Mouse (Mus musculus) left cerebral cortex, postnatal 14 days (tissue): ENCODE measurements around the gene Cdkn2aipnl. TPM values are rescaled to one million over a fixed set of nuclear protein-coding genes. Genes with fewer than 3 reads are reported as not detected.

ENCODE experiments used
- DNase-seq, 2 experiments: peaks; one replicate each; pipeline ENCODE4 v3.0.0; 2021 to 2022; ENCODE audit warnings: low spot score in 2 of 2, mixed read lengths in 1 of 2
- intact Hi-C: fragments of 180-260 bp; cut with DNase I; formaldehyde crosslinking; loops from one replicate; pipeline ENCODE4 v1.15.1; 2025
- long read RNA-seq, 2 experiments: library from polyadenylated mRNA; stranded (forward); transcript quantifications; one replicate each; pipeline ENCODE4 v2.0.0; 2021
- total RNA-seq, 2 experiments: library from RNA; stranded (reverse); gene quantifications; 2 replicates each; pipeline ENCODE4 v1.2.3; 2021

Gene Cdkn2aipnl
- 10 to 100 TPM; 32.8 to 32.9 TPM for total RNA-seq
- long read RNA-seq, experiment 1, transcript Cdkn2aipnl-201 (3 exons, 1,832 nt), result major isoform, 23 of 31 reads
- long read RNA-seq, experiment 1, partial matches to known transcripts, result 8 of 31 reads
- long read RNA-seq, experiment 1, other reads (novel, unspliced or antisense), result 0 of 31 reads
- long read RNA-seq, experiment 2, transcript Cdkn2aipnl-201 (3 exons, 1,832 nt), result major isoform, 27 of 37 reads
- long read RNA-seq, experiment 2, partial matches to known transcripts, result 7 of 37 reads
- long read RNA-seq, experiment 2, other reads (novel, unspliced or antisense), result 3 of 37 reads

GRCm38 (mm10) chr11:51967443-51968401, at the start of gene Cdkn2aipnl:
Gene Cdkn2aipnl (plus strand): TSS chr11:51967661.
- peak; percentile 95 to 98 for DNase-seq
- intact Hi-C loops, result loop anchor here (2.0 kb wide), 2 partner anchors 113 to 147 kb away; no protein-coding TSS in a partner anchor

- intact Hi-C loops, result no loop called here
- DNase-seq, result no peak
Measured at GRCm38 (mm10) chr11:51917951-51918350, 49.5 kb upstream of the Cdkn2aipnl start.

GRCm38 (mm10) chr11:51918576-51918975, 48.9 kb upstream of the Cdkn2aipnl start:
- DNase-seq, result no peak

GRCm38 (mm10) chr11:51921355-51922125, 45.9 kb upstream of the Cdkn2aipnl start:
- no peak for DNase-seq
- intact Hi-C loops, result no loop called here

More at GRCm38 (mm10) chr11:51918576-51918975, 48.9 kb upstream of the Cdkn2aipnl start:
- intact Hi-C loops, result no loop called here

- DNase-seq, result no peak
- intact Hi-C loops, result no loop called here
Measured at GRCm38 (mm10) chr11:51922421-51922841, 45.0 kb upstream of the Cdkn2aipnl start.

GRCm38 (mm10) chr11:51925595-51925994, 41.9 kb upstream of the Cdkn2aipnl start:
- intact Hi-C loops, result no loop called here

GRCm38 (mm10) chr11:51926385-51926784, 41.1 kb upstream of the Cdkn2aipnl start:
- intact Hi-C loops, result no loop called here
- no peak for DNase-seq

More at GRCm38 (mm10) chr11:51925595-51925994, 41.9 kb upstream of the Cdkn2aipnl start:
- no peak for DNase-seq

- intact Hi-C loops, result no loop called here
- DNase-seq, result peak in 1 of 2 experiments; percentile 42
Measured at GRCm38 (mm10) chr11:51927106-51927505, 40.4 kb upstream of the Cdkn2aipnl start.

- no peak for DNase-seq
- intact Hi-C loops, result no loop called here
Measured at GRCm38 (mm10) chr11:51931138-51931537, 36.3 kb upstream of the Cdkn2aipnl start.

- intact Hi-C loops, result no loop called here
- DNase-seq, result peak in 1 of 2 experiments; percentile 14
Measured at GRCm38 (mm10) chr11:51931790-51932189, 35.7 kb upstream of the Cdkn2aipnl start.

- intact Hi-C loops, result no loop called here
- no peak for DNase-seq
Measured at GRCm38 (mm10) chr11:51934230-51934629, 33.2 kb upstream of the Cdkn2aipnl start.

- intact Hi-C loops, result no loop called here
- no peak for DNase-seq
Measured at GRCm38 (mm10) chr11:51935636-51936434, 31.6 kb upstream of the Cdkn2aipnl start.

- no peak for DNase-seq
- intact Hi-C loops, result no loop called here
Measured at GRCm38 (mm10) chr11:51937361-51937781, 30.1 kb upstream of the Cdkn2aipnl start.

GRCm38 (mm10) chr11:51938817-51939589, 28.5 kb upstream of the Cdkn2aipnl start:
- DNase-seq, result no peak
- intact Hi-C loops, result no loop called here

GRCm38 (mm10) chr11:51939590-51939955, 27.9 kb upstream of the Cdkn2aipnl start:
- DNase-seq, result no peak
- intact Hi-C loops, result no loop called here

- no peak for DNase-seq
- intact Hi-C loops, result no loop called here
Measured at GRCm38 (mm10) chr11:51940511-51940955, 26.9 kb upstream of the Cdkn2aipnl start.

GRCm38 (mm10) chr11:51942602-51943499, 24.6 kb upstream of the Cdkn2aipnl start:
- intact Hi-C loops, result no loop called here

More at GRCm38 (mm10) chr11:51942602-51943499, 24.6 kb upstream of the Cdkn2aipnl start:
- peak; percentile 15 to 30 for DNase-seq
